Mouse (Mus musculus): ENCODE measurements around the gene Fchsd2.

Fchsd2 gene

GRCm38 (mm10) chr7:101311061-101311460 is 218.4 kb downstream of the Fchsd2 start:
- no peak for DNase-seq (ENCODE audit: extremely low read depth, low read depth, low spot score)

GRCm38 (mm10) chr7:101313033-101313432 is 220.4 kb downstream of the Fchsd2 start:
- DNase-seq (ENCODE audit: extremely low read depth, low read depth, low spot score), result no peak

- no peak for DNase-seq (ENCODE audit: extremely low read depth, low read depth, low spot score)
Measured at GRCm38 (mm10) chr7:101314396-101314795, 221.7 kb downstream of the Fchsd2 start.

- no peak for DNase-seq (ENCODE audit: extremely low read depth, low read depth, low spot score)
Measured at GRCm38 (mm10) chr7:101315699-101316098, 223.0 kb downstream of the Fchsd2 start.

- DNase-seq (ENCODE audit: extremely low read depth, low read depth, low spot score), result no peak
Measured at GRCm38 (mm10) chr7:101316591-101317001, 223.9 kb downstream of the Fchsd2 start.

GRCm38 (mm10) chr7:101317014-101317413 is 224.4 kb downstream of the Fchsd2 start, which contains the start of gene Stard10:
Gene Stard10 (plus strand): TSS chr7:101317086.
- no peak for DNase-seq (ENCODE audit: extremely low read depth, low read depth, low spot score)

- DNase-seq (ENCODE audit: extremely low read depth, low read depth, low spot score), result no peak
Measured at GRCm38 (mm10) chr7:101318848-101319247, 226.2 kb downstream of the Fchsd2 start.

GRCm38 (mm10) chr7:101319796-101320195 is 227.1 kb downstream of the Fchsd2 start:
- DNase-seq (ENCODE audit: extremely low read depth, low read depth, low spot score), result no peak

- no peak for DNase-seq (ENCODE audit: extremely low read depth, low read depth, low spot score)
Measured at GRCm38 (mm10) chr7:101320399-101321217, 227.9 kb downstream of the Fchsd2 start.

- no peak for DNase-seq (ENCODE audit: extremely low read depth, low read depth, low spot score)
Measured at GRCm38 (mm10) chr7:101321218-101321827, 228.7 kb downstream of the Fchsd2 start.

- no peak for DNase-seq (ENCODE audit: extremely low read depth, low read depth, low spot score)
Measured at GRCm38 (mm10) chr7:101323141-101323594, 230.5 kb downstream of the Fchsd2 start.

- no peak for DNase-seq (ENCODE audit: extremely low read depth, low read depth, low spot score)
Measured at GRCm38 (mm10) chr7:101324142-101324962, 231.7 kb downstream of the Fchsd2 start.

GRCm38 (mm10) chr7:101326006-101326405 is 233.3 kb downstream of the Fchsd2 start:
- DNase-seq (ENCODE audit: extremely low read depth, low read depth, low spot score), result no peak

- no peak for DNase-seq (ENCODE audit: extremely low read depth, low read depth, low spot score)
Measured at GRCm38 (mm10) chr7:101327263-101327662, 234.6 kb downstream of the Fchsd2 start.

- no peak for DNase-seq (ENCODE audit: extremely low read depth, low read depth, low spot score)
Measured at GRCm38 (mm10) chr7:101327786-101328185, 235.1 kb downstream of the Fchsd2 start.

GRCm38 (mm10) chr7:101328621-101329158 is 236.0 kb downstream of the Fchsd2 start:
- DNase-seq (ENCODE audit: extremely low read depth, low read depth, low spot score), result no peak

- no peak for DNase-seq (ENCODE audit: extremely low read depth, low read depth, low spot score)
Measured at GRCm38 (mm10) chr7:101329606-101330005, 236.9 kb downstream of the Fchsd2 start.

GRCm38 (mm10) chr7:101330074-101330840 is 237.6 kb downstream of the Fchsd2 start:
- DNase-seq (ENCODE audit: extremely low read depth, low read depth, low spot score), result no peak

- no peak for DNase-seq (ENCODE audit: extremely low read depth, low read depth, low spot score)
Measured at GRCm38 (mm10) chr7:101330841-101331173, 238.1 kb downstream of the Fchsd2 start.

- no peak for DNase-seq (ENCODE audit: extremely low read depth, low read depth, low spot score)
Measured at GRCm38 (mm10) chr7:101332045-101332831, 239.6 kb downstream of the Fchsd2 start.

Data from fat pad, adult 2 months (tissue).